Mouse (Mus musculus) cerebellum, postnatal 25 days (tissue): ENCODE measurements at regions not wholly inside any gene's neighbourhood (a gene's known extent, or its start where the extent isn't known, plus 50 kb on each side); places are given as distances from the start of the nearest gene placed in this dataset.

Source experiments
- DNase-seq, 2 experiments: peaks; one replicate each; pipeline ENCODE4 v3.0.0; 2021; ENCODE audit warnings: mixed read lengths in 2 of 2

DNA sequence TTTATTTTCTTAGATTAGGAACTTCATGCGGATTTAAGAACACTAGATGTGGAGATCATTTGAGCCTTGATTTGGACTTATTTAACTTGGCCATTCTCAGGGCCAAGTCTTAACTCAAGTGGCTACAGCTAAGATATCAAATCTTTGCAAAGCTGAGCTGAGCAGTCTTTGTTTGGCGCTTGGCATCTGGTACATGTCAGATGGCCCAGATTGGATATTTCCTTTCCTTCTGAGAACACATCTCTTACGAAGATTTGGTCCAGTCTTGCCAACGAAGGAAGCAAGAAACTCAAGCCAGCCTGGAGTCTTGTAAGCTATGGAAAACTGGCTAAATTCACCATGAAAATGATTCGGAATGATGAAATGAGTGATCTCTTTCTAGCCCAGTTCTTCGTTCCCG, 59.1 kb upstream of the Cdc42ep3 start:
- no peak for DNase-seq

DNA sequence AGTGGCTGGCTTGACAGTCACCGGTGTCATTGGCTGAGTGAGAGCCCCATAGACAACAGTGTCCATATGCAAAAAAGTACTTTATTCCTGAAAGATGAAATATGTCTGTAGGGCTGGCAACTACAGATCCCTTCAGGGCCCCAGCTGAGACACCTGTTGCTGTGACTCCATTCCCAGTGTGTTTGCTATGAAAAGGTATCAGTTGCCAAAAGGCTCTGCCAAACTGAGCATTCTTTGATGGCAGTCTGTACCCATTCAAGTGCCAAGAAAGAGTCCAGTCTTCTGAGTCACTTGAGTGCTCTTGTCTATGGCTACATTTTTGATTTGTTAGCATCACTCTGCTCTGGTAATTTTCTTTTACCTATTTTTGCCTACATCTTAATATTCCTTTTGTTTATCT, 63.1 kb upstream of the Cdc42ep3 start:
- no peak for DNase-seq

DNA sequence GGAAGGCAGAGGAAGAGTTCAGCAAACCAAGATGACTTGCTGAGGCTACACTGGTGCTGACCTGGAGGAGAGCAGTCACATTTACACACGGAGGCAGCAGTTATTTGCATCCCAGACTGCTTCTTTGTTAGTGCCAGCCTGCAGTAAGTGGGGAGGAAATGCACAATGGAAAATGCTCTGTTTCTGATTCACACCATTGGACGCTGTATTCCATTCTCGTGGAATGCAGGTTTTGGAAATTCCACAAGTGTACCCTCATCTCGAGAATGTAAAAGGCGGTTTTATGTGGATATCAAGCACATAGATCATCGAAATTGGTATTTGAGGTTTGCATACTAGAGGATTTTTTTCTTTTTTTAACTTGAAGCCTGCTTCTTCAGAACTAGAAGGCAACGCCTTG, 66.7 kb upstream of the Cdc42ep3 start:
- no peak for DNase-seq

DNA sequence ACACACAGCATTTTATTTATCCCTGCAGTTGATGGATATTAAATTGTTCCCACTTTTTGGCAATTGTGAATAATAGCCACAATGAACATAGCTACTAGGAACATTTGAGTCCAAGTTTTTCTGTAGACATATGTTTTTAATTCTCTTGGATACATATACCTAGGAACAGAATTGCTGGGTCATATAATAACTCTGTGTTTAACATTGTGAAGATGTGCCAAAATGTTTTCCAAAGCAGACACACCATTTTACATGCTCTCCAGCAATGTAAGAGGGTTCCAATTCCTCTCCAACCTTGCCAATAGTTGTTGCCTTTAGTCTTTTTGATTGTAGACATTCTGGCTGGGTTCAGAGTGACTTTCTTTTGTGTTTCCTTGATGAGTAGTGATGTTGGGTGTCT, 84.3 kb upstream of the Cdc42ep3 start:
- DNase-seq: no peak

DNA sequence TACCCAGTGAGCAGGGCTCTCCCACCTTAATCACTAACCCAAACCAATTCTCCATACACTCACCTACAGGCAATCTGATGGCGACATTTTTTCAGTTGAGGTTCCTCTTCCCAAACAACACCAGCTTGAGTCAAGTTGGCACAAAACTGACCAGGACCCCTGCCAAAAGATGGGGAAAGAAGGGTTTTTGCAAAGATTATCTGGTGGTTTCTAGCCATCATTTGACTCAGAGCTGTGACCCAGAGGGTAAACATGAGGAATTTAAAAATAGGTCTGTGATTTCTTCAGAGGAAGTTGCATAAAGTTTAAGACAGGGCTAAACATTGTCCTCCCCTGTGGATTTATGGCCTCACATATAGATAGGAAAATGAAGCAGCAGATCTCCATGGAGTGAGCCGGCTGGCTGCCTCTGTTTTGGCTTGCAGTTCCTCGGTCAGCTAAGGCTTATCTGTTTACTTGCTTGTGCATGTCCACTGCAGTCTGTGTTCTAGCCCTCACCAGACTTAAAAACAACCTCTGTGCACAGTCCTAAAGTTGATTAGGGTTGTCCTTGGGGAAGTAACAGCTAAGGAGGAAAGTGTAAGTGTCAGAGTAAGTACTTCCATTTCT, 87.7 kb upstream of the Cdc42ep3 start:
- DNase-seq: no peak

DNA sequence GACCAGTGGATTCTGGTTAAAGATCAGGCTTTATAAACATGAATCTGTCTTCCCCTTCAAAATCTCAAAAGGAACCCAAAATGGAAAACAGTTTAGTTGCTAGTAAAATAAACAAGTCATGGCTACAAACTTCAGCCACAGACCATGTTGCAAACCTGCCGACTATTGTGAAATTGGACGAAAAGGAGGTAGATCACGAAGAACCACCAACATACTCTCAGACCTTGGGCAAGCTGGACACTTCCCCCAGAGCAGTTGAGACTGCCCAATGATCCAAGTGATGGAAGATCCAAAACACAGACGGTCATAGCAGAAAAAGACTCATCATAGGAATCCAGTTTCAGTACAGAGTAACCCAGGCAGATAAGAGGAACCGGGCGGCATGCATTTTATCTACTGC, 92.3 kb upstream of the Cdc42ep3 start:
- no peak for DNase-seq

DNA sequence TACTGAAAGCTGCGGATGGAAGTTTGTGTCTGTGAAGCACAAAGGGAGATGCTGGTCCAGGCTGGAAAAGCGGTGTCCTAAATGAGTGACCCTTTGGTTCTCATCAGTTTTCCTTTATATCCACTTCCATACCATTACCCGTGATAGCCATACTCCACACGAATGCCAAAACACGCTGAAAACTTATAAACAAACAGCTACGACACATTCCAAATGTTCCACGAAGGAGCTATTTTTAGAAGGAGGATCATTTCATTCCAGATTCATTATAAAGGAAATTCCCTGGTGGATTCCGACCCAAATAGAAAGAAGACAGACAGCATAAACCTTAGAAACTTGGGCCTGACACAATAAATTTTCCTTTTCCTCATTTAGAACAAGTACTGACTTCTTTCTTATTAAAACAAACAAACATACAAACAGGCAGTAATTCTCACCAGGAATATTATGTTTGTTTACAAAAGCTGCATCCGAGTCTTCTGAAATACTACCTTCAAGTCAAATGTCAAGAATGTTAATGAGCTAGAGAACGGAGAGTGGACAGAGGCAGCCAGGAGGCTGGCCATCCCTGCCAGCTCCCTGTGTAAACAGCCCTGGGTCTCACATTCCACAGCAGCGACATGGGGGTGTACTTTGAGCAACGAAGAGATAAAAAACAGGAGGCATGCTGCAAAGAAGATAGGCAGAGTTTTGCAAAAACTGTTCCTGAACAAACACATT, 96.4 kb upstream of the Cdc42ep3 start:
- DNase-seq: no peak

DNA sequence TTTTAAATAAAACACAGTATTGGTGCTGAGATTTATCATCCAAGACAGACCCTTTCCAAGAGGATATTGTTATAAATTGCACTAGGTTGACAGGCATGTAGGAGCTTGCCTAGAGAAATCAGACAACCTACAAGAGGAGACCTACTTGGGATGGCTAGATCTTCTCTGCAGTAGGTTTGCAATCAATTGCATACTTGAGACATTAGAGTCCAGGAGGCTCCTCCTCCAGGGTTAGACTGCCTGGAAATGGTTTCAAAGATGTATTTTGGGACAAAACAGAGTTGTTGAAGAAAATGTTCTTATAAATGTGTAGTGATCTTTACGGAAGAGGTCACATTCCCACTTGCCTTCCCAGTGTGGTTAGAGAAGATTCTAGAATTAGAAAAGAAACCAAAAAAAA, 98.9 kb upstream of the Cdc42ep3 start:
- no peak for DNase-seq

DNA sequence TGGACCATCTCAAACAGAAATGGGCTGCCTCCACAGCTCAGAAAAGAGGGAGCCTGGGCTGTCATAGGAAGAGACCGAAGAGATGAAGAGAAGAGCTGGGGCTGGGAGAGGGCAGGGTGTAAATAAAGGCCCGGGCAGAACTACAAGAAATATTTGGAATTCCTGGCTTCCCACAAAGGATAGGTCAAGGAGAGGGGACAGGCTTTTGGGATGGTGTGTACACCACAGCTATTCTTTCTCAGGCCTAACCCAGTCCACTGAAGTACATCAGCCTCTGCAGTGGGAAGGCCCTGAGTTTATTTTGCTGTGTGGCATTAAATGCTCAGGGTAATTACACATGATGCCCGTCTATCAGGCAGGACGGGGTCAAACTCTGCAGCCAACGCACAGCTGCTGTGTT, 99.6 kb upstream of the Cdc42ep3 start:
- DNase-seq: no peak

DNA sequence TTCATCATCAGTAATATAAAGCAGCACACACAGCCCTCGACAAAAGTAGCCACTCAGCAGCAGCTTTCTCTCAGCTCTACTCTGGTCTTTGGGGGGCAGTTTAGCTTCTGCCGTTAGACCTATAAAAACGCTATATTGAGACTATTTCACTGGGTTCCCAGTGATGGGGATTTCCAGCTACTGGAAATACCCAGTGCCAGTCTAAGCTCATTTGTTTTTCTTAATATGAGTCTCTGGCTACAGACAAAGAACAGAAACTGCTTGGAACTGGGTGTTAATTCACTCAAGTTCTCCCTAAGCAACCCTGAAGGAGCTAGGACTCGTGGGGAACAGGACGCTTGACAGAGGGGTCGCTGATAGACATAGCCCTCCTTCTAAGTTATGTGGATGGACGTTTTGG, 100.3 kb upstream of the Cdc42ep3 start:
- no peak for DNase-seq

DNA sequence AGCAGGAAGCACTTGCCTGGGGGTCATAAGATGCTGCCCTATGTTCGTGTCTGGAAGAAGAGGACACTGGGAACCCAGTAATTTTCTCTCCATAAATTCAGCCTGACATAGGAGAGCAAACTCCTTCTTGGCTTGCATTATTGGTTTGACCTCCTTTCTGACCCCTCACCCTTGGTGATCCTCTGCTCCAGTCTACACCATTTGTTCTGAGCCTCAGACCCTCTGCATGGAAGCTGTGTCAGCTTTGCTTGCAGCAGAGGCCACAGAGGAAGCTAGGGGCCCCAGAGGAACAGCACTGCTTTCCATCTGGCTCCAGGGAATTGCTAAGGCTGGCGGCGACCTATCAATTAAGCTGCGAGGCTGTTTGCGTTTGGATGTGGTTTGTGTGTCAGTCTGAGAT, 102.7 kb upstream of the Cdc42ep3 start:
- no peak for DNase-seq

DNA sequence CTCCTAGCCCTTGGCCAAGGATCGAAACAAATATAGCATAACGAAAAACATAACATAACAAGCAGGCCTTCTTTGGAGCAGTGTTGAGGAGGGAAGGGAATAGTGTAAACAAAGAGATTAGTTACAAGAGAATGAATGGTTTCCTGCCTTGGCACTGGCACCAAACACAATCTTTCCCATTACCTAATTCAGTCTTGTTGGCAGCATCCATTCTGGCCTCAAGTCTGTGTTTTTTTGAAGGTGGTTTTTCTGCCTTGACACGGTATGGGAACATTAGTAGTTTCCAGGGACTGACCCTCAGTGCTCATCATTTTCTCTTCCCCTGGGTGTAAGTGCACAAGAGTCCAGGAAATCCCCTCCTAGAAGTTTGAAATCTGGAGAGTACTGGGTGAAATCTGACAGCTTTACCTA, 106.8 kb upstream of the Cdc42ep3 start:
- no peak for DNase-seq

DNA sequence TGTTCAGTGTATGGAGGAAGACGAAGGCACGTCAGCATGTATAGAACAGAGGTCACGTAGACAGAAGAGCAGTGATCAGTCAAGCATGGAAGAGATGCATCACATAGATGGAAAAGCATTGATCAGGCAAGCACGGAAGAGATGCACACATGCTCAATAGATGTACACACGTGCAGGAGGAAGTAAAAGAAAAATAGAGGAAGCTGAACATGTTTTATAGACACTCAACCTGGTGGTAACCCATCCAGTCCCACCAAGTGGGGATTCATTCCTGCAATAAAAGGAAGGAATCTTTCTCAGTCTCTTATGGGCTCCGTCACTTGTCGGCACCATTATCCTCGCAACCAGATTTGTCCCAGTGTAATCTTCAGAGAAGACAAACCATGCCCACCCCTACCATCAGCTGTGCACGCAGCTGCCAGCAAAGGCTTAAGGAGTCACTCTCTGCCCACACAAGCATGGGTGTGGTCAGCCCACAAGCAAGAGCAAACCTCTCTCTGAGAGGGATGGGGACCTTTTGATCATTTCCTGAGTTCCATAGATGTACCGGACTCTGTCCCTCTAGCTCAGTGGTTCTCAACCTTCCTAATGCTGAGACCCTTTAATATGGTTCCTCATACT, 108.3 kb upstream of the Cdc42ep3 start:
- DNase-seq: no peak

DNA sequence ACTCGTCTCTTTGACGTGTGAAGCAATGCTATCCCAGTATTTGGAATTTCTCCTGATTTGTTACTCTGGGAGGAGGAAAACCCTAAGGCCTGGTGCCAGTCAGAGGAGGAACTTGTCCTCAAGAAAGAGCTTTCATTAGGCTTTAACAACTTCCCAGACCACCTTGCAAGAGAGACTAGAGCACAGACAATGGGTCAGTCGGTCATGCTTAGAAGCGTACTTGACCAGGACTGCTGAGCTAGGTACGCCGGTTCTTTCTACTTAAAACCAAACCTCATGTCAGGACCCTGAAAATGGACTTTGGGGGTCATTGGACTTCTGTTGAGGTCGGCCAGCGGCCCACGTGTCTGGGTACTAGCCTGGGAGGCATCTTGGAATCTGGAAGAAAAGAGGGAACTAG, 110.8 kb upstream of the Cdc42ep3 start:
- DNase-seq: no peak

DNA sequence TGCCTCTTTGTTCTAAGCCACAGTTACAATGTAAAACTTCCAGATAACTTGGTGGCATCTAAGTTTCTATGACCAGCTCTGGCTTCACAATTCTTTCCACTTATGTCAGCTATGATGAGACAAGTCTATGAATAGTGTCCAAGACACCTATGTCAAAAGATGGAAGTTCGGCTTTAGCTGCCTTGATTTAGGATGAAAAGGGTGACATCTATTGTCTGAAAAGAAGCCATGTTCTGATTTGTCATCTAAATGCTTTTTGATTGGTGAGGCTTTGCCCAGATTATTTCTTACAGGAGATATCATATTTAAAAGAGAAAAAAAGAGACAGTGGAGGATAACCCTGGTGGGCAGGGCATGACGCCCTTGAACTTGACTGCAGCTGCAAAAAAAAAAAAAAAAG, 116.7 kb upstream of the Cdc42ep3 start:
- no peak for DNase-seq

DNA sequence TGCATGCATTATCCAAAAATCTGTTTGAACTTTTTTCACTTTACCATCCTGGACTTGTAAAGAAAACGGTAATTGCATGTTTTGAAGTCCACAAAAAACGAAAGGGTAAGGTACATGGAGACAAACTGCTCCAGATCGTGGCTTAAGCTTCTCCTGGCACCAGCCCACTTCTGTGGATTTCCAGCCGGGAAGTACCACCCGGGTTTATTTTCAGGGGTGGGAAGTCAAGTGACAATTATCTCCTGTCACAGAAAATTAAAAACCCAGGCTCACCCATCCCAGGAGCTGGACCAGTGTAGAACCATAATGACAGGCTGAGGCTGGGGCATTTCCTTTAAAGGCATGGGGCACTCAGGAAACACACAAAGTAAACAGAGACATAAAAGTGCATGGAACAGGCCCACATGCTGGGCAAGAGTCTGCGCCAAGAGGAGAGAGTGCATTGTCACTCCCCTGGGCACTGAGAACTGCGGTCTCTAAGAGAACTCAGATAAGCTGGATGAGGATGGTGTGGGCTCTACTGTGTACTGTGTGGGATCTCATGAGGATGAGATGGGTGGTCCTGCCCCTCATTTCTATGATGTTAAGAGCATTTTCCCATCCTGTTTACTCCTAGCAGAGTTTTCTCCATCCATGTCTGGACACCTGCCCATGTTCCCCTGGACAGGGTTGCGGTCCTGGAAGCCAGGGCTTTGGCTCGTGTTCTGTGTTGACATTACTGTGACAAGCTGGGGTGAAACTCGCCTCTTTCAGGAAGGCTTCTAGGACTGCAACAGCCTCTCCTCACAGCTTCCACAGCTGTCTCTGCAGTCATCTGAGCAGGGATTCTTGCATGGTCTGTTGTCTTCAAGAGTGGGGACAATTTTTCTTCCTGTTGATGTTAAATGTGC, 117.5 kb upstream of the Cdc42ep3 start:
- DNase-seq: peak in 1 of 2 experiments; percentile 15

DNA sequence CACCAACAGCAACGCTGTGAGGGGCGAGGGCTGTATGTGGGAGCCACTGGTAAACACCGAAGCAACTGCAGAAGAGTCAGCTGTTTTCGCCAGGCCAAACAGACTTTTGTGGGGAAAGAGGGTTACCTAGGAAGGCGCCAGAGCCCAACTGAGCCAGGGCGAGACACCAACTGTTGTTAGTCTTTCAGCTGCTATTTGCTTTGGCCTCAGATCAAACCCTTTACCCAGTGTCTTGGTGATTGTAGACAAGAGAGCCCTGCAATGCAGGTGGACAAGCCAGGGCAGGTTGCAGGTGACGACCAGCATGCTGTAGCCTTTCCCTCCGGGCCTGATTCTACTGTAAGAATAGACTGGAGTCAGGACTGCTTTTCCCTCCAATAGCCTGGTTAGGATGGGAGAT, 121.8 kb upstream of the Cdc42ep3 start:
- DNase-seq: no peak

DNA sequence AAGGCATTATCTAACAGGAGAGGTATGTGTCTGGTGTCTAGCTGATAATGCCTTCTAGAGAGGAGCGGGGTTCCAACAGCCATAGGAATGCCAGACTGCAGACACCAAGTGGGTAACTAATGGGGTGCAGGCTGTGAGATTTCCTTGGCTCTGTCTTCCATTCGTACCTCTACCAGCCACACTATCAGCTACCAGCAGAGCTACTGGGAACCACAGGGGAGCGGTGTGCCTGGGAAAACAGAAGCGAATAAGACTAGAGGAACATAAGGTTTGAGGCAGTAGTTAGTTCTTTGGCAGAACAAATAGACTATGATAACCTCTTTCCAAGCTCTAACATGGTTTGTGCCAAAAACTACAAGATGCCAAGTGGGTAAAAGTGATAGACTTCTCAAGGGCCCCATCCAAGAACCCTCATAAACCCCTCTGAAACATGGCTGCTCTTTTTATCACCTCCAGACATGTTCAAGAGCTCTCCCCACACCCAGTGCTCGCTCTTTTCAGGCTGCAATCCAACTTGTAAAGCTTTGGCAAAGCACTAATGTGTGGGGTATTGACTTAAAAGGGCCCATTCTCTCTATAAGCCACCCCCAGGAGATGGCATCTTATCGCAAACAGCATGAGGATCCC, 126.3 kb upstream of the Cdc42ep3 start:
- no peak for DNase-seq

DNA sequence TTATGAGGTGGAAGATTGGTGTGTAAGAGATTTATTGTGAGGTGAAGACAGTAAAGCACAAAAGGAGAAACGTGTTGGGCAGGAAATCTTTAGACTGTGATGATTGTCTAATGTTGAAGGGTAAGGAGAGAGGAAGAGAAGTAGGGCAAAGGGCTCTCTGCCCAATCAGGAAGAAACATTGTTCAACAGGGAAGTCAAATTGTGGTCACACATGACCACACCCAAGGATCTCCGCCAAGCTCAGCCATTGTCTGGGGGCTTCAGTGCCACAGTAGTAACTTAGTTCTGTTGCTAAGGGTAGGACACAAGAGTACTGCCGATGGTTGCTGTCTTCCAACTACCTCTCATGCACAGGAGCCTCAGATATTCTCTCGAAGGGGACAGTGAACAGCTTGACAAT, 127.0 kb upstream of the Cdc42ep3 start:
- no peak for DNase-seq

DNA sequence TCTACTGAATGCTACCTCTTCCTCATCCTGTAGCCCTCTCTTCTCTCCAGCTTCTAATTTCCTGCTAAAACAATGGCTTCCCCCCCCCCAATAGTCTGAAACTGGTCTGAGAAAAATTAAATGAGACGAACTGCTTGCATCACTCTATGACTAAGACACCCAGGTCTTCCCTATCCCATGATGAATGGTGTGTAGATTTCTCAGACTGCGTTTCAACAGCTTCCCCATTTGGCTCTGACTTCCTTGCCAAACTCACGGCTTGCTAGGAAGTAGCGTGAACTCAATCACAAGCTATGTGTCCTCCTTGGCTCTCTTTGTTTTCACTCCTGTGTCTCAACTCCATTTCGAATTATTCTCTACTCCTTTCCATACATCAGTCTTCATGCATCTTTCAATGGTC, 126.4 kb upstream of the Rmdn2 start:
- DNase-seq: no peak

DNA sequence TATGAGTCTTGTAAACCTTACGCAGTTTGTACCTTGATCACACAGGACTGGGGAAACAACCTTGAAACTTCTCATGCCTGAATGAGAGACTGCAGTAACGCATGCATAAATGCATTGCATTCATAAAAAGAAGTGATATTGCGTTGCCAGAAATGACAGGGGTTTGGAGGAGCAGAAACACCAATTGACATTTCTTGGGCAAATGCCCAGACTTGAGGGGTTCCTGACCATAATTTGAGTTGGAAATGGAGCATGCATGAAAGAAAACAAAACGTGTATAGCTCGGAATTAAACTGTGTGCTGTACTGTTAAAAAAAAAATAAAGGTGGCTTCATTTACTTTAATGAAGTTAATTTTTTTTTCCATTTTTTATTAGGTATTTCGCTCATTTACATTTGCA, 122.4 kb upstream of the Rmdn2 start:
- no peak for DNase-seq

DNA sequence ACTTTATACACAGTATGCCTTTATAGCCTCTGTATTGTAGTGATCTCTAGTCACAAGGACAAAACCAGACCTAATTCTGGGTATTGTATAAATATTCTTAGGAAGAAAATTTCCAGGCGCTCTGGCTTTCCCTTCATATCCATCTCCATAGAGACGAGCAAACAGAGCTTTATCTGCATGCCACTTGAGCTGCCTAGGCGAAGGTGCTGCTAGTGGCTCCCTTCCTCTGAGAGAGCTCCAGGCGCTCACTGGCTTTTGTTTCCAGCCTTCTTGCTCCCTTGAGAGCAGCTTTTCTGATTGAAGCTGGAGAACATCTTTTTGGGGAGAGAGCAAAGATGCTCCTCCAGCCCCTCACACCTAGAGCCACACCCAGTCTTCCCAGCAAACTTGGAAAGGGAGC, 114.0 kb upstream of the Rmdn2 start:
- no peak for DNase-seq

DNA sequence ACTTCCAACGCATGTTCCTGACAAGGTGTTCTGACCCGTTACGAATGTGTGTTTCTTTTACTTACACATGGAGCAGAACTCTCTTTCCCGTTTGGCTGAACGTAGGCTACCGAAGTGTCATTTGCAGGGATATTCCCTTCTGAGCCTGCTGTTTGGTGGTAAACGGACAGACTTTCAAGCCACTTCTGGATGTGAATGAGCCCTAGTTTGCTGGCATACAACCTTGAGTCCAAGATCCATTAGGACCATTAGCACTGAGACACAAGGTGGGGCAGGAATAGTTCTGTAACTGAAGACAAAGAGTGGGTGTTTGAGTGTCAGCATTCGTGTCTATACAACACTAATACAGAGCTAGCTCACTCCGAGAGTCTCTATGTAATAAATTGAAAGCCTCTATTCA, 113.3 kb upstream of the Rmdn2 start:
- DNase-seq: no peak
